1 mouse cellular context compared by ENCODE assay signal in genomic region chr13:102691408-102692150, GRCm38 (mm10).
TF ChIP-seq lines count a peak whose summit lies in the region.

No protein-coding gene starts in this region.

TF ChIP-seq in CH12.LX, 34 proteins besides CTCF, POLR2A, EP300 and RAD21 (continued from another document):
- TF ChIP-seq RCOR1 (conservative IDR thresholded peaks at IDR 0.05; ENCODE audit: low read depth, low read length) = no peak
